Mouse (Mus musculus): Measurements from ENCODE around the gene Gm17581. TPM values are rescaled to one million over a fixed set of nuclear protein-coding genes. Genes with fewer than 3 reads are reported as not detected.
A peak's percentile ranks its signal among the peaks of the same experiment; 100 is the strongest.

The Gm17581 gene
- total and polyA plus RNA-seq, 2 experiments from 2014 or later: not detected

GRCm38 (mm10) chr2:155775685-155776263 is 40.1 kb upstream of the Gm17581 start:
- Histone ChIP-seq H3K4me1 (ENCODE audit: insufficient read depth, low read length) (peaks cover 5% of the 10 kb centered on the region; the same call in 1 of the 2 replicates), H3K36me3 (ENCODE audit: insufficient read depth, low read length) (no peaks in the 10 kb centered on the region), H3K4me2 (ENCODE audit: low read depth, low read length) (peak overlapping the region; percentile 77), H3K4me3 (ENCODE audit: low read length) (peak overlapping the region; percentile 76), H3K9me3 (ENCODE audit: low read length) (no peaks in the 10 kb centered on the region), H3K27me3 (ENCODE audit: insufficient read depth, low read length) (no peaks in the 10 kb centered on the region), H3K27ac (peak overlapping the region; percentile 96), H3K9ac (replicated peaks; ENCODE audit: low read length) (peak overlapping the region; percentile 96)
- DNase-seq (ENCODE audit: low spot score): peak; percentile 69
- WGBS: 2% methylated on average over 39 of the region's 44 CpGs
- TF ChIP-seq CTCF (IDR thresholded peaks at IDR 0.05; ENCODE audit: low read depth): peak; percentile 23; the same call in 1 of the 2 replicates
- ATAC-seq: peak; percentile 73

GRCm38 (mm10) chr2:155774927-155775684 is 39.4 kb upstream of the Gm17581 start, which contains the start of gene Mmp24:
Gene Mmp24, plus strand, starts transcription at chr2:155775342.
- H3K27ac ChIP-seq: peak within 1 kb of the TSS; percentile 96
- ATAC-seq: no peak; the same call in 1 of the 2 replicates
- H3K4me1 ChIP-seq (ENCODE audit: insufficient read depth, low read length): peaks cover 5% of the 10 kb centered on the region; the same call in 1 of the 2 replicates
- no peaks in the 10 kb centered on the region for H3K9me3 ChIP-seq (ENCODE audit: low read length)
- WGBS: 2% methylated on average over 55 of the region's 100 CpGs
- no peaks in the 10 kb centered on the region for H3K36me3 ChIP-seq (ENCODE audit: insufficient read depth, low read length)
- H3K9ac ChIP-seq (replicated peaks; ENCODE audit: low read length): peak within 1 kb of the TSS; percentile 96
- peak; percentile 58 for DNase-seq (ENCODE audit: low spot score)
- H3K4me2 ChIP-seq (ENCODE audit: low read depth, low read length): peak within 1 kb of the TSS; percentile 77
- TF ChIP-seq CTCF (IDR thresholded peaks at IDR 0.05; ENCODE audit: low read depth): no peak
- no peaks in the 10 kb centered on the region for H3K27me3 ChIP-seq (ENCODE audit: insufficient read depth, low read length)
- H3K4me3 ChIP-seq (ENCODE audit: low read length): peak within 1 kb of the TSS; percentile 76

GRCm38 (mm10) chr2:155774261-155774926 is 38.7 kb upstream of the Gm17581 start:
- peak overlapping the region; percentile 76 for H3K4me3 ChIP-seq (ENCODE audit: low read length)
- H3K9me3 ChIP-seq (ENCODE audit: low read length): no peaks in the 10 kb centered on the region
- no peaks in the 10 kb centered on the region for H3K27me3 ChIP-seq (ENCODE audit: insufficient read depth, low read length)
- H3K36me3 ChIP-seq (ENCODE audit: insufficient read depth, low read length): no peaks in the 10 kb centered on the region
- no peak for DNase-seq (ENCODE audit: low spot score)
- WGBS: 55% methylated on average over 11 of the region's 11 CpGs
- peaks cover 5% of the 10 kb centered on the region; the same call in 1 of the 2 replicates for H3K4me1 ChIP-seq (ENCODE audit: insufficient read depth, low read length)
- TF ChIP-seq CTCF (IDR thresholded peaks at IDR 0.05; ENCODE audit: low read depth): no peak
- peak overlapping the region; percentile 77 for H3K4me2 ChIP-seq (ENCODE audit: low read depth, low read length)
- H3K9ac ChIP-seq (replicated peaks; ENCODE audit: low read length): peak overlapping the region; percentile 96
- 0 out of 2 replicates have a peak, but pooled peaks have one; percentile 5 for ATAC-seq
- peak overlapping the region; percentile 96; the same call in 1 of the 2 replicates for H3K27ac ChIP-seq

- Histone ChIP-seq H3K4me3 (ENCODE audit: low read length) (no peak overlapping the region), H3K4me1 (ENCODE audit: insufficient read depth, low read length) (peaks cover 5% of the 10 kb centered on the region; the same call in 1 of the 2 replicates), H3K27ac (no peak overlapping the region), H3K27me3 (ENCODE audit: insufficient read depth, low read length) (no peaks in the 10 kb centered on the region), H3K9ac (replicated peaks; ENCODE audit: low read length) (no peak overlapping the region), H3K9me3 (ENCODE audit: low read length) (no peaks in the 10 kb centered on the region), H3K36me3 (ENCODE audit: insufficient read depth, low read length) (no peaks in the 10 kb centered on the region), H3K4me2 (ENCODE audit: low read depth, low read length) (no peak overlapping the region)
- ATAC-seq: no peak
- 61% methylated on average over 4 of the region's 4 CpGs for WGBS
- no peak for TF ChIP-seq CTCF (IDR thresholded peaks at IDR 0.05; ENCODE audit: low read depth)
- DNase-seq (ENCODE audit: low spot score): no peak
Observed at GRCm38 (mm10) chr2:155773664-155774063, 38.0 kb upstream of the Gm17581 start.

- WGBS: 46% methylated on average over 13 of the region's 13 CpGs
- TF ChIP-seq CTCF (IDR thresholded peaks at IDR 0.05; ENCODE audit: low read depth): peak; percentile 87
Observed at GRCm38 (mm10) chr2:155764679-155765418, 29.2 kb upstream of the Gm17581 start.

More at GRCm38 (mm10) chr2:155764679-155765418, 29.2 kb upstream of the Gm17581 start:
- DNase-seq (ENCODE audit: low spot score) (peak; percentile 89), ATAC-seq (peak; percentile 79)
- Histone ChIP-seq H3K4me1 (ENCODE audit: insufficient read depth, low read length) (no peaks in the 10 kb centered on the region), H3K4me3 (ENCODE audit: low read length) (no peak overlapping the region), H3K27me3 (ENCODE audit: insufficient read depth, low read length) (no peaks in the 10 kb centered on the region), H3K9me3 (ENCODE audit: low read length) (no peaks in the 10 kb centered on the region), H3K27ac (no peak overlapping the region), H3K4me2 (ENCODE audit: low read depth, low read length) (no peak overlapping the region), H3K9ac (replicated peaks; ENCODE audit: low read length) (no peak overlapping the region), H3K36me3 (ENCODE audit: insufficient read depth, low read length) (no peaks in the 10 kb centered on the region)

All from hindbrain, postnatal 0 days (tissue).